Mouse (Mus musculus) kidney, adult 2 months (tissue): ENCODE measurements around the gene Mrps2.

Source experiments
- CTCF ChIP-seq: fragments of 200-500 bp; conservative IDR thresholded peaks from 2 replicates; pipeline ENCODE4 v1.5.1; 2011; ENCODE audit warnings: low read depth, mild to moderate bottlenecking, control low read depth, low read length, moderate library complexity, mixed read lengths; ENCODE audit not compliant: insufficient read depth, insufficient read length
- POLR2A ChIP-seq: fragments of 200-500 bp; IDR thresholded peaks from one replicate; pipeline ENCODE4 v1.6.1; 2011; ENCODE audit warnings: low read depth, low read length, control low read depth

- TF ChIP-seq POLR2A (no peak), CTCF (no peak)
Observed at GRCm38 (mm10) chr2:28512798-28513401, 45.0 kb downstream of the Mrps2 start, which contains the start of gene Ralgds.
